Mouse (Mus musculus) fibroblast of lung, adult 2 months (primary cell): ENCODE measurements around the gene Ear6.

Experiments used
- DNase-seq: peaks from one replicate; pipeline ENCODE4 v3.0.0-alpha.2; 2011; ENCODE audit warnings: low read depth

Ear6 gene

DNA sequence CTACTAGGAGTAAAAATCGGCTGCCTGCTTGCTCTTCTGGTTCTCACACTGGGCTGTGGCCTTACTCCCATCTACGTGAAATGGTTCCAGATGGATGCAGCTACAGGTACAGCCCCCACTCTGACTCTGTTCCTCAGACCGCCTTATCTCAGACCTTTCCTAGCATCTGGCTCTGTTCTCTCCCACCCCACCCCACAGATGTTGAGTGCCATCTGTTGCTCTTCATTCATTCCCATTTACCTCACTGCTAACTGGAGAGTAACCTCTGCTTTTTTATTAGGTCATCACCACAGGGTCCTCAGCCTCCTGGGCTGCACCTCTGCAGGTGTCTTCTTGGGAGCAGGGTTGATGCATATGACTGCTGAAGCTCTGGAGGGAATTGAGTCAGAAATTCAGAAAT is 40.3 kb downstream of the Ear6 start:
- DNase-seq, result no peak

DNA sequence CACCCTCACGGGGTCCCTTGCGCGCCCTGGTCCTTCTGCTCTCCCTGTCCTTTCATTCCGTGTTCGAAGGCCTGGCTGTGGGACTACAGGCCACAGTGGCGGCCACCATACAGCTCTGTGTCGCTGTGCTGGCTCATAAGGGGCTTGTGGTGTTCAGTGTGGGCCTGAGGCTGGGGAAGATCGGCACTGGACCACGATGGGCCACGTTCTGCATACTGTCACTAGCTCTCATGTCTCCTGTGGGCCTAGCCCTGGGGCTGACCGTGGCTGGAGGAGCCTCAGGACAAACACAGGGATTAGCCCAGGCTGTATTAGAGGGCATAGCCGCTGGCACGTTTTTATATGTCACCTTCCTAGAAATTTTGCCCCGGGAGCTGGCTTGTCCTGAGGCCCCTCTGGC is 41.6 kb downstream of the Ear6 start:
- no peak for DNase-seq

DNA sequence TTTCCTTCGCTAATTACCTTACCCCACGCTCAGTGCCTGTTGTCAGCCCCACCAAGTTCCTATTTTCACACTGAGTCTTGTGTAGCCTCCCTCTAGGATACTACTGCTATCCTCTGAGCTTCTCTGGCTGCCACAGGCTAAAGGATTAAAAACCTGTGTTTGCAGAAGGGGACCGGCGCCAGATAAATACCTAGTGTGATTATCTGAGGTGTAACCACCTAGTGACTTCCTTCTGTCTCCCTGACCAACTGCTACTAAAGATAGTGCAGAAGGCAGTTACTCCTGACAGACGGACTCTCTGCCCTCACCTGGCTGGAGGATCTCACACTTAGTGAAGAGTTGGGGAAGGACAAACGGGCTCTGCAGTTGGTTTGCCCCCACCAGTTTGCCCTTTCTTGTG is 42.5 kb downstream of the Ear6 start:
- no peak for DNase-seq

DNA sequence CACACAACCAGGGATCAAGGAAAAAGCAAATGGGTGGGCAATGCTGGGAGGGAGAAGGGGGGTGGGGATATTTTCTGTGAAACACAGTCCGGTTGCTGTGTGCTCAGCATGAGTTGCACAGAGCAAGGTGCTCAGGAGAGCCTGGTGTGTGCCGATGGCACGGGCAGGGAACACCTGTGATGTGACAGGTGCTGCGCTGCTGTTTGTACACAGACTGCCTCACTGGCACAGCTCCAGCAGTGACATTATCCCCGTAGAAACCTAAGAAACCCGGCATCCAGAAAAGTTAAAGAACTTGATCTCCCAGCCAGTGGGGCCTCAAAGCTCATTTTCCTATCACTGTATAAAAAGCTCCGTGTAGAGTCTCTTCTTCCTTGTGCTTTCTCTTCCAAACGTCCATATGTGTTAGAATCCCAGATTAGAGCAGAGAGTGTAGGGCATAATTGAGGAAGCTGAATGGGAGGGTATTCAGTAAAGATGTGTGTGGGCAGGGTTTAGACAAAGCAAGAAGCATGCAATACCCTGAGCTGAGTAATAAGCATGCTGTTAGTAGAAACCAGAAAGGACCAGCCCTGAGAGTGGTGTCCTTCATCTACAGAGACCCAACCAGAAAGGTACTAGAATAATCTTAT is 43.2 kb downstream of the Ear6 start:
- DNase-seq, result no peak

DNA sequence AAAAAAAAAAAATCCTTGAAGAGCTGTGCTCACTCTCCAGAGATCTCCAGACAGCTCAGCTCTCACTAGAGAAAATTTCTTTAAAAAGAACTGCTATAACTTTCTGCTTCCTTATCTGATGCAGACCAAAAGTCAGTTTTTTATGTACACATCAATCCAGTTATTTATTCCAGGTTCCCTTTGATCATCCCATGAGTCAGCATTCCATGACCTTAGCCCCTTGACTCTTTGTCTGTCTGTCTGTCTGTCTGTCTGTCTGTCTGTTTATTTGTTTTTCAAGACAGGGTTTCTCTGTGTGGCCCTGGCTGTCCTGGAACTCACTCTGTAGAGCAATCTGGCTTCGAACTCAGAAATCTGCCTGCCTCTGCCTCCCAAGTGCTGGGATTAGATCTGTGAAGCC is 45.9 kb downstream of the Ear6 start:
- no peak for DNase-seq

DNA sequence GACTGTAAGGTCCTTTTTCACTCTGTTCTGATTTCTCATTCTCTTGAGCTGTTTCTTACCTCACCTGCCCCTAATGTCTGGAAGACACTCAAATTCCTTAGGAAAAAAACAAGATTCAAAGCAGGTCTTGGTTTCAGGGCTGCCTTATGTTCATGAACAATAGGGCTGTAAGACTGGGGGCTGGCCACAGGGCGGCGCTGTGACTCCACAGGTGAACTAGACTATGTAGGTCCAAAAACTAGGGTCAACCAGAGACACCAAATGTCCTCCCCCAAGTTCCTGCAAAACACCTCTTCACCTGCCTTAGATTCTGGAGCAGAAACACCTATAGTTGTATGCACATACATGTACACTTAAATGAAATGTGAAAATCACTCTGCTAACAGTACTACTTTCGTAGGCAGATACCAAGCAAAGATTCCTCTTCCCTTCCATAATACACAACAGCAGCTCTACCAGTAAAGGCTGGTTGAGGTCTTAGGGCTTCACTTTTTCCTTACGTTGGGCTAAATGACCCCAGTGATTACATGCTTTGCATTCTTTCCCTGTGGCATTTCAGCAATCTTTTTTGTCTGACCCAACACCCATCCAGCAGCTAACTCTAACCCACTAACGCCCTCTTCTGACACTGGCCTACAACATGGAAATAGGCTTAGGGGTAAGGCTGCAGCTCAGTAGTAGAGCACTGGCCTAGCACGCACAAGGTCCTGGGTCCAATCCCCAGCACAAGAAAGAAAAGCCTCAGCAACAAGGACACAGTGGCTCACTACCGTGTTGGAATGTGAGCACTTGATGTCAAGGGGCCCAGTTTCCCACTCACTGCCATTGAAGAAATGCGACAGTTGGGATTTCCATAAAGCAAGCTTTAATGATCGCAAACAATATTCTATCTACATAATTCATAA is 49.6 kb downstream of the Ear6 start:
- no peak for DNase-seq

DNA sequence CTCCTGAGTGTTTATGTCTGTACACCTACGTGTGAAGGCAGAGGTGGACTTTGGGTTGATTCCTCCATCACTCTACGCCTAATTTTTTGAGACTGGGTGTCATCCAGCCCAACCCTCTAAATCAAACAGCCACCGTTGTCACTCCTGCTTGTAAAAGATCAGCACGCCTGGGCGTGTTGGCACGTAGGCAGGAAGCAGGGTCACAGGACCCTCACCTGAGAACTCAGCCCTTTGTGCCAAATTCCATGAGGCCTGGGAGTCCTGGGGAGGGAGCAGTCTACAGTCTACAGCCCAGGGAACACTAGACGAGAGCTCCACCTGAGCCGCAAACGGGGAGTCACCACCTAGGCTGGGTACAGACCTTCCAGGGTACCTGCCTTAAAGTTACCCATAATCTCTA is 50.3 kb downstream of the Ear6 start:
- DNase-seq, result no peak
